Mouse (Mus musculus): ENCODE results near the gene Ifna9. TPM values are rescaled to one million over a fixed set of nuclear protein-coding genes. Genes with fewer than 3 reads are reported as not detected.
"Not testable (repeated sequence)": the region's sequence is repeated elsewhere in the genome, so short reads cannot be mapped to it uniquely, and the experiment has no call there.

The Ifna9 gene
- not detected for polyA plus RNA-seq (2021)

GRCm38 (mm10) chr4:88592285-88592684, at the start of gene Ifna9:
Gene Ifna9, minus strand, starts transcription at chr4:88592385.
- DNase-seq (ENCODE audit: low read depth, low spot score), result no peak
- ATAC-seq, result no peak
- in situ Hi-C loops (cut with MboI; ENCODE audit: low pct_unique_long_range_greater_than_20kb), result no loop called here
- TF ChIP-seq CTCF (IDR thresholded peaks at IDR 0.05), result no peak
- POLR2A ChIA-PET, result no interaction called here
- peaks cover 17% of the 10 kb centered on the region for H3K27me3 ChIP-seq
- CTCF ChIA-PET, result no interaction called here

GRCm38 (mm10) chr4:88641077-88641831, 49.1 kb upstream of the Ifna9 start:
- ATAC-seq, result peak; percentile 94
- CTCF ChIA-PET, result interaction anchor here (0.6 to 1.8 kb wide), 6 partner anchors 9 to 116 kb away, joined by 3 to 12 read pairs (median 3); no protein-coding TSS in a partner anchor
- in situ Hi-C loops (cut with MboI; ENCODE audit: low pct_unique_long_range_greater_than_20kb), result no loop called here
- DNase-seq (ENCODE audit: low read depth, low spot score), result peak; percentile 100
- POLR2A ChIA-PET, result interaction anchor here (0.6 kb wide), 1 partner anchor 27 kb away, joined by 4 read pairs; no protein-coding TSS in a partner anchor
- TF ChIP-seq CTCF (IDR thresholded peaks at IDR 0.05), result peak; percentile 55
- no peaks in the 10 kb centered on the region for H3K27me3 ChIP-seq

GRCm38 (mm10) chr4:88640704-88641076, 48.5 kb upstream of the Ifna9 start:
- ATAC-seq, result no peak
- no peak for DNase-seq (ENCODE audit: low read depth, low spot score)
- ChIA-PET CTCF (interaction anchor here (0.6 to 1.8 kb wide), 6 partner anchors 10 to 117 kb away, joined by 3 to 12 read pairs (median 3); no protein-coding TSS in a partner anchor), POLR2A (interaction anchor here (0.6 kb wide), 1 partner anchor 26 kb away, joined by 4 read pairs; no protein-coding TSS in a partner anchor)
- no peaks in the 10 kb centered on the region for H3K27me3 ChIP-seq
- no peak for TF ChIP-seq CTCF (IDR thresholded peaks at IDR 0.05)
- in situ Hi-C loops (cut with MboI; ENCODE audit: low pct_unique_long_range_greater_than_20kb), result no loop called here

- in situ Hi-C loops (cut with MboI; ENCODE audit: low pct_unique_long_range_greater_than_20kb), result loop anchor here (10.0 kb wide), 1 partner anchor 80 kb away; the partner anchor contains the start of gene Ifna15
- no peak for DNase-seq (ENCODE audit: low read depth, low spot score)
- ChIA-PET POLR2A (no interaction called here), CTCF (no interaction called here)
- no peak for TF ChIP-seq CTCF (IDR thresholded peaks at IDR 0.05)
- H3K27me3 ChIP-seq, result no peaks in the 10 kb centered on the region
- ATAC-seq, result no peak
Measured at GRCm38 (mm10) chr4:88634311-88634710, 42.1 kb upstream of the Ifna9 start, which contains the start of gene C87499. Gene C87499, minus strand, starts transcription at chr4:88634411.

GRCm38 (mm10) chr4:88603276-88603675, 11.1 kb upstream of the Ifna9 start, which contains the start of gene Ifna12:
Gene Ifna12, minus strand, starts transcription at chr4:88603376.
- TF ChIP-seq CTCF (IDR thresholded peaks at IDR 0.05), result no peak
- ChIA-PET CTCF (interaction anchor here (0.6 kb wide), 1 partner anchor 228 kb away, joined by 3 read pairs; no protein-coding TSS in a partner anchor), POLR2A (no interaction called here)
- no peak for DNase-seq (ENCODE audit: low read depth, low spot score)
- ATAC-seq, result no peak
- in situ Hi-C loops (cut with MboI; ENCODE audit: low pct_unique_long_range_greater_than_20kb), result no loop called here
- H3K27me3 ChIP-seq, result peaks cover 7% of the 10 kb centered on the region

- no peak for TF ChIP-seq CTCF (IDR thresholded peaks at IDR 0.05)
- in situ Hi-C loops (cut with MboI; ENCODE audit: low pct_unique_long_range_greater_than_20kb), result loop anchor here (5.0 kb wide), 1 partner anchor 261 kb away; no protein-coding TSS in a partner anchor
- no peak for ATAC-seq
- no peaks in the 10 kb centered on the region for H3K27me3 ChIP-seq
- ChIA-PET POLR2A (no interaction called here), CTCF (interaction anchor here (1.2 kb wide), 1 partner anchor 259 kb away, joined by 3 read pairs; no protein-coding TSS in a partner anchor)
- DNase-seq (ENCODE audit: low read depth, low spot score), result no peak
Measured at GRCm38 (mm10) chr4:88571698-88572097, 20.5 kb downstream of the Ifna9 start, which contains the start of gene Ifna14. Gene Ifna14, minus strand, starts transcription at chr4:88571798.

- DNase-seq (ENCODE audit: low read depth, low spot score) (no peak), ATAC-seq (no peak)
- H3K27me3 ChIP-seq, result peaks cover 9% of the 10 kb centered on the region
- no peak for TF ChIP-seq CTCF (IDR thresholded peaks at IDR 0.05)
- POLR2A ChIA-PET, result no interaction called here
- in situ Hi-C loops (cut with MboI; ENCODE audit: low pct_unique_long_range_greater_than_20kb), result no loop called here
- CTCF ChIA-PET, result no interaction called here
Measured at GRCm38 (mm10) chr4:88561791-88562190, 30.4 kb downstream of the Ifna9 start.

GRCm38 (mm10) chr4:88558145-88558544, 34.0 kb downstream of the Ifna9 start, which contains the start of gene Ifna15:
Gene Ifna15, minus strand, starts transcription at chr4:88558245.
- CTCF ChIA-PET; ATAC-seq; POLR2A ChIA-PET; DNase-seq (ENCODE audit: low read depth, low spot score): not testable (repeated sequence)
- in situ Hi-C loops (cut with MboI; ENCODE audit: low pct_unique_long_range_greater_than_20kb), result loop anchor here (10.0 kb wide), 1 partner anchor 77 kb away; the partner anchor contains the start of gene C87499
- H3K27me3 ChIP-seq, result peaks cover 14% of the 10 kb centered on the region

GRCm38 (mm10) chr4:88550161-88550945, 41.8 kb downstream of the Ifna9 start:
- in situ Hi-C loops (cut with MboI; ENCODE audit: low pct_unique_long_range_greater_than_20kb), result loop anchor here (10.0 kb wide), 1 partner anchor 84 kb away; the partner anchor contains the start of gene C87499
- POLR2A ChIA-PET, result no interaction called here
- ATAC-seq (peak; percentile 90), DNase-seq (ENCODE audit: low read depth, low spot score) (peak; percentile 7)
- H3K27me3 ChIP-seq, result no peaks in the 10 kb centered on the region
- CTCF ChIA-PET, result interaction anchor here (0.7 to 1.0 kb wide), 2 partner anchors 23 to 1182 kb away, joined by 3 to 4 read pairs; no protein-coding TSS in a partner anchor
- TF ChIP-seq CTCF (IDR thresholded peaks at IDR 0.05), result peak; percentile 56

- ChIA-PET POLR2A (no interaction called here), CTCF (interaction anchor here (2.6 kb wide), 1 partner anchor 24 kb away, joined by 12 read pairs; the partner anchor contains the start of gene Ifnb1)
- ATAC-seq (no peak), DNase-seq (ENCODE audit: low read depth, low spot score) (no peak)
- TF ChIP-seq CTCF (IDR thresholded peaks at IDR 0.05), result no peak
- H3K27me3 ChIP-seq, result no peaks in the 10 kb centered on the region
- in situ Hi-C loops (cut with MboI; ENCODE audit: low pct_unique_long_range_greater_than_20kb), result loop anchor here (10.0 kb wide), 1 partner anchor 503 kb away; no protein-coding TSS in a partner anchor
Measured at GRCm38 (mm10) chr4:88547986-88548385, 44.2 kb downstream of the Ifna9 start.

Measured in Patski (cell line).